Mouse (Mus musculus) limb, embryonic 15.5 days (tissue): ENCODE results near the gene Scnm1. TPM values are rescaled to one million over a fixed set of nuclear protein-coding genes. Genes with fewer than 3 reads are reported as not detected.

Experiments used
- ATAC-seq: fragments of 200-750 bp; cut with Nextera tagmentation; 2 replicates; pipeline ENCODE4 v1.8.0; 2017; ENCODE audit warnings: low read depth, moderate TSS enrichment; ENCODE audit not compliant: insufficient number of reproducible peaks, low FRiP score, low TSS enrichment
- H3K27ac ChIP-seq: fragments of 300-500 bp; sonication (generic); 2 replicates; pipeline ENCODE4 v1.5.1; 2015; ENCODE audit warnings: moderate library complexity, mild to moderate bottlenecking, inconsistent platforms
- H3K27me3 ChIP-seq: fragments of 300-500 bp; sonication (generic); 2 replicates; pipeline ENCODE4 v1.6.1; 2015; ENCODE audit warnings: inconsistent platforms
- H3K36me3 ChIP-seq: fragments of 300-500 bp; sonication (generic); 2 replicates; pipeline ENCODE4 v1.6.1; 2015; ENCODE audit warnings: inconsistent platforms
- H3K4me1 ChIP-seq: fragments of 300-500 bp; sonication (generic); 2 replicates; pipeline ENCODE4 v1.6.1; 2015; ENCODE audit warnings: inconsistent platforms
- H3K4me2 ChIP-seq: fragments of 300-500 bp; sonication (generic); 2 replicates; pipeline ENCODE4 v1.6.1; 2015; ENCODE audit warnings: mild to moderate bottlenecking, inconsistent platforms
- H3K4me3 ChIP-seq: fragments of 300-500 bp; sonication (generic); 2 replicates; pipeline ENCODE4 v1.5.1; 2015; ENCODE audit warnings: mild to moderate bottlenecking, inconsistent platforms
- H3K9ac ChIP-seq: fragments of 300-500 bp; sonication (generic); 2 replicates; pipeline ENCODE4 v1.6.1; 2015; ENCODE audit warnings: inconsistent platforms
- H3K9me3 ChIP-seq: fragments of 300-500 bp; sonication (generic); 2 replicates; pipeline ENCODE4 v1.6.1; 2016; ENCODE audit warnings: inconsistent platforms
- WGBS: fragments of 180-500 bp; shearing (Covaris S2); methylation state at CpG from one replicate; pipeline ENCODE4 v1.1.7; 2015; 5-methylcytosine and 5-hydroxymethylcytosine counted together
- microRNA-seq: library from miRNA; unstranded; fragments of <30 nt; microRNA quantifications from one replicate; pipeline ENCODE4, GENCODE M21; 2016
- polyA plus RNA-seq: library from polyadenylated mRNA; unstranded; fragments of >200 nt; fragmentation: Nextera tagmentation; extraction: Ambion mirVana; gene quantifications from 2 replicates; pipeline ENCODE4 v1.2.1, GENCODE M21; 2015

Scnm1 gene
- polyA plus RNA-seq, 1 experiment from 2014 or later = 61.2 TPM

DNA sequence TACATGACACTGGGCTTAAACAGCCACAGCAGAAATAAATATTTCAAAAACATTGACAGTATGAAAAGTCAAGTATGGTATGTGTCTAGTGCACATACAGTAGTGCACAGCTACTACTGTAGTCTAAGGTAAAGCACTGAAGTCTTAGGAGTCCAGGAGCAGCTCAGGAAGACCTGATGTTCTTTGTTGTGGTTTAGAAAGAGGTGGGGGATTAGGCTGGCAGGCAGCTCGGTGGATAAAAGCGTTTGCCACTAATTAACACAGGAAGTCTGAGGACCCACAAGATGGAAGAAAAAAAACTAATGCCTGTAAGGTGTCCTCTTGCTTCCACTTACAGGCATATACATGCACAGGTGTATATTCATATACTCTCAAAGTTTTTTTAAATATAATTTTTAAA, 33.0 kb downstream of the Scnm1 start:
- Histone ChIP-seq H3K9me3 (no peaks in the 10 kb centered on the region), H3K27me3 (no peaks in the 10 kb centered on the region), H3K36me3 (peaks cover 27% of the 10 kb centered on the region; the same call in 1 of the 2 replicates), H3K4me3 (no peak overlapping the region), H3K4me1 (peaks cover 7% of the 10 kb centered on the region), H3K4me2 (no peak overlapping the region), H3K9ac (no peak overlapping the region), H3K27ac (no peak overlapping the region)
- no peak for ATAC-seq
- WGBS = 17% methylated on average over 2 of the region's 2 CpGs

DNA sequence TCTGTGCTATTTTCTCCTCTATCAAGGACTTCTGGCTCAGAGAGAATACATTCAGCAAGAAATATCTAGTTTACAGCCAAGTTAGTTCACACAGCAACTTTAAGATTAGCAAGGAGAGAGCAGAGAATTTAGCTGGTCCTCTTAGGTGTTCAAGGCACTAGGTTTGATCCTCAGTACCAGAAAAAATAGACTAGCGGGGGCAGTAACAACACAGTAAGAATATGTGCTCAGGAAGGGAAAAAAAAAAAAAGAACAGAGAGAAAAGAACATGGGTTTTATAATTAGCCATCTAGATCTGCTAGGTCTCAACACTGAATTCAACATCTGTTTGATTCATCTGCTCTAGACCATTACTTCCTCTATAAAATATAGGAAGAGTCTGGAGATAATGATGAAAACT, 45.7 kb downstream of the Scnm1 start:
- H3K4me3 ChIP-seq = no peak overlapping the region
- H3K4me1 ChIP-seq = no peaks in the 10 kb centered on the region
- no peak overlapping the region for H3K9ac ChIP-seq
- peaks cover 8% of the 10 kb centered on the region; the same call in 1 of the 2 replicates for H3K36me3 ChIP-seq
- WGBS = 89% methylated on average over 1 of the region's 1 CpGs
- no peak overlapping the region for H3K27ac ChIP-seq
- H3K9me3 ChIP-seq = no peaks in the 10 kb centered on the region
- H3K4me2 ChIP-seq = no peak overlapping the region
- H3K27me3 ChIP-seq = no peaks in the 10 kb centered on the region
- no peak for ATAC-seq

Small RNA genes within 50 kb of the gene (microRNA-seq; reads per million reads assigned to microRNA genes)
- not detected for gene Mir8099-1

Other genes with a start within 250 kb of the Scnm1 start
- gene Psmb4, start 247.1 kb downstream of the Scnm1 start, polyA plus RNA-seq = 312 and 330 TPM in 2 replicates
- gene Selenbp1, start 201.0 kb downstream of the Scnm1 start, polyA plus RNA-seq = 51.9 and 57.7 TPM in 2 replicates
- gene Rfx5, start 179.9 kb downstream of the Scnm1 start, polyA plus RNA-seq = 8.0 and 8.2 TPM in 2 replicates
- gene Pi4kb, start 159.3 kb downstream of the Scnm1 start, polyA plus RNA-seq = 26.8 and 29.1 TPM in 2 replicates
- gene Zfp687, start 118.6 kb downstream of the Scnm1 start, polyA plus RNA-seq = 16.8 and 20.2 TPM in 2 replicates
- gene Psmd4, start 91.4 kb downstream of the Scnm1 start, polyA plus RNA-seq = 253 and 271 TPM in 2 replicates
- 19.4 and 22.0 TPM in 2 replicates for gene Pip5k1a, start 27.1 kb downstream of the Scnm1 start, polyA plus RNA-seq
- 139 and 141 TPM in 2 replicates for gene Vps72, start 23.0 kb downstream of the Scnm1 start, polyA plus RNA-seq
- 4.2 and 12.9 TPM in 2 replicates for gene Tmod4, start 9.5 kb downstream of the Scnm1 start, polyA plus RNA-seq
- 17.9 and 18.5 TPM in 2 replicates for gene Lysmd1, start 77 bp upstream of the Scnm1 start, polyA plus RNA-seq
- gene Tnfaip8l2, start 8.3 kb upstream of the Scnm1 start, polyA plus RNA-seq = 6.1 and 7.1 TPM in 2 replicates
- gene Sema6c, start 26.4 kb upstream of the Scnm1 start, polyA plus RNA-seq = 9.3 and 11.2 TPM in 2 replicates
- gene Gabpb2, start 83.9 kb upstream of the Scnm1 start, polyA plus RNA-seq = 8.6 and 10.4 TPM in 2 replicates
- 114 TPM in 2 replicates for gene Cdc42se1, start 94.7 kb upstream of the Scnm1 start, polyA plus RNA-seq
- 11.5 and 15.5 TPM in 2 replicates for gene Mllt11, start 98.2 kb upstream of the Scnm1 start, polyA plus RNA-seq
- 0.53 and 0.76 TPM in 2 replicates for gene Gm128, start 107.6 kb upstream of the Scnm1 start, polyA plus RNA-seq
- gene Bnipl, start 117.2 kb upstream of the Scnm1 start, polyA plus RNA-seq = 15.6 and 17.2 TPM in 2 replicates
- 49.8 and 53.1 TPM in 2 replicates for gene Mindy1, start 147.3 kb upstream of the Scnm1 start, polyA plus RNA-seq
- gene Prune1, start 148.1 kb upstream of the Scnm1 start, polyA plus RNA-seq = 22.7 and 31.6 TPM in 2 replicates
- 12.5 and 15.1 TPM in 2 replicates for gene Anxa9, start 173.2 kb upstream of the Scnm1 start, polyA plus RNA-seq
- 154 and 157 TPM in 2 replicates for gene Cers2, start 180.8 kb upstream of the Scnm1 start, polyA plus RNA-seq
- gene Setdb1, start 223.2 kb upstream of the Scnm1 start, polyA plus RNA-seq = 35.9 and 36.9 TPM in 2 replicates